Mouse (Mus musculus) adrenal gland, postnatal 36 days (tissue): Measurements from ENCODE around the gene Vil1. TPM values are rescaled to one million over a fixed set of nuclear protein-coding genes. Genes with fewer than 3 reads are reported as not detected.

Experiments used
- DNase-seq, 2 experiments: peaks; one replicate each; pipeline ENCODE4 v3.0.0; 2021; ENCODE audit warnings: mixed read lengths in 1 of 2
- long read RNA-seq, 2 experiments: library from polyadenylated mRNA; stranded (forward); transcript quantifications; one replicate each; pipeline ENCODE4 v2.0.0; 2021; ENCODE audit warnings: borderline sequencing depth in 2 of 2
- total RNA-seq, 2 experiments: library from RNA; stranded (reverse); gene quantifications; 2 replicates each; pipeline ENCODE4 v1.2.3; 2021

Gene Vil1
- 1 to 10 TPM; 1.3 to 1.5 TPM for total RNA-seq
- long read RNA-seq, experiment 1, partial matches to known transcripts, result 1 of 1 reads
- long read RNA-seq, experiment 1, other reads (novel, unspliced or antisense), result 0 of 1 reads
- long read RNA-seq, experiment 2, result 0 reads

GRCm38 (mm10) chr1:74408589-74409504 lies at the start of gene Vil1:
TSS of gene Vil1 (plus strand) at chr1:74409376.
- DNase-seq, result no peak

- no peak for DNase-seq
Measured at GRCm38 (mm10) chr1:74359952-74360517, 49.1 kb upstream of the Vil1 start.

DNA sequence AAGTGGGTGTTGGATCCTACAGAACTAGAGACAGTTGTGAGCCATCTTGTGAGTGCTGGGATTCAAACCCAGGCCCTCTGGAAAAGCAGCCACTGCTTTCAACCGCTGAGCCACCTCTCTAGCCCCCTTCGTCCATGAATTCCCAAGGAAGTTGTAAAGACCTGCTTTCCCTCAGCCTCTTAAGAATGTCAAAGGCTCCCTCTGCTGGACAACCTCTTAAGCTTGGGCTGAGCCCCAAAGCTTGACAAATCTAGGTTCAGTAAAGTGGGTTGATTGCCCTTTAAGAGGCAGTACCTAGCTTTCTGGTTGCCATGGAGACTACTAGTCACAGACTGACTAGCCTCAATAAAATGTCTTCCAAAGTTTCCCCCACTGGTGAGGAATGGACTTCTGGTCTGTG lies 47.4 kb upstream of the Vil1 start, which contains the start of gene Catip:
Gene Catip (plus strand): TSS at position 297 of the 400 bp plus-strand sequence.
- DNase-seq, result peak; percentile 66 to 83

DNA sequence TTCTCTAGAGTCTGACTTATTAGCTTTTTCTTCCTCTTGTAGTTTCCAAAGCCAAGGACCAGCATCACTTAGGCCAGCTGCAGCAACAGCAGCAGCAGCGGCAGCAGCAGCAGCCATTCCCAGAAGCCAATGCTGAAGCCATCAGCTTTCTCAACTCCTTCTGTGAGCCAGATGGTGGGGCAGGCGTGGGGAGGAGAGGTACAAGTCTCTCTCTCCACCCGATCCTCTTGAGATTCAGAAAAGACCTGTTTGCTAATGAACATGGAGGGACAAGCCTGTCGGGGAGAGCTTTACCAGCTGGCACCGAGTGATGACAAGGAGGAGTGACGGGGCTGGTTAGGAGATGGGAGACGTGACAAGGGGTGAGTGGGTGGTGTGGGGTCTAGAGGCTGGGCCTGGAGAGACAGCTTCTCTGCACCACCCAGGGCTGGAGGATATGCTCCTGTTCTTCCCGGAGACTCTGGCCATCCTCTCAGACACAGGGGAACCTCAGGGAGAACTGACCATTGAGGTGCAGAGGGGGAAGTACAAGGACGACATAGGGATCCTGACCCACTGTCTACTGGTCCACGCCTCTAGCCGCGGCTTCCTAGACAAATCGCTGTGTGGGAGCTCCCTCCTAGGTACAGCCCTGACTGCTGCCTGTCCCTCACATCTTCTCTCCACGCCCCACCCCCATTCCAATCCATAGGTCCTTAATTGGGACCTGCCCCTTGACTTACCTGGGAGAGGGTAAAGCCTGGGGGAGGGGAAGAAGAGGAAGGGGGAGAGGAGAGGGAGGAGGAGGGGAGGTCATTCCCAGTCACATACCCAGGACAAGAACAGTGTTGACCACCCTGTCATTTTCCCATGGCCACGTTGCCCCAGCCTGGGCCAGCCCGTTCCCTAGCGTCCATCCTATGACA lies 46.6 kb upstream of the Vil1 start:
- no peak for DNase-seq

GRCm38 (mm10) chr1:74363437-74363836 lies 45.7 kb upstream of the Vil1 start:
- no peak for DNase-seq

- DNase-seq, result no peak
Measured at GRCm38 (mm10) chr1:74364270-74364669, 44.9 kb upstream of the Vil1 start.

DNA sequence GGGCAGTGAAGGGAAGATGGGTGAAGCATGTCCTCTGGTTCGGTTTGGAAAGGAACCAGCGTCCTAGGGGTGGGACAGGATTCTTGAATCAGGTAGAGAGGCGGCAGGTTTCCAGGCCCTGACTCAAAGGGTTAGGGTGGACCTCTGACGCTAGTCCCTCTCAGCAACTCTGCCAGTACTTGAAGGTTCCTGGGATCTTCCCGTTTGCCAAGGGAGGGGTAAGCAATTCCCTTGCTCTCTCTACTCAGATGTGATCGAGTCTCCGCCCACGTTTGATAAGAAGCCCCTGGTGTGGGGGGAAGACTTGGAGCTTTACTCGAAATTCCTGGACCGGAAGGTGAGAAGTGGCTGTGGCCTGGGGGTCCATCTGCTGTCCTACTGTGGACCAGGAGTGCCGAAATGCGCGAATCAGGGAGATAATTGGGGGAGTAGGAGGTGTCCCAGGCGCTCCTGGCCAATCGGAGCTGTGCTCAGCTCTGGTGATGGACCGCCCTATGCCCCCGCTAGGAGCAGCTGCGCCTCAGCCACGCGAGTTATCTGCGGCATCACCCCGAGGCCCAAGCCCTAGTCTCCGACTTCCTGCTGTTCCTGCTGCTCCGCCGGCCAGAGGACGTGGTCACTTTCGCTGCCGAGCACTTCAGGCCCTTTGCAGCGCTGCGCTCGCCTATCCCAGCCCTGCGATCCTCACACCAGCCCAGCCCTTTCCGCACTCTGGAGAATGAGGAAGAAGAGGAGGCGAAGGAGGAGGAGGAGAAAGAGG lies 41.1 kb upstream of the Vil1 start:
- DNase-seq, result peak; percentile 57 to 71

DNA sequence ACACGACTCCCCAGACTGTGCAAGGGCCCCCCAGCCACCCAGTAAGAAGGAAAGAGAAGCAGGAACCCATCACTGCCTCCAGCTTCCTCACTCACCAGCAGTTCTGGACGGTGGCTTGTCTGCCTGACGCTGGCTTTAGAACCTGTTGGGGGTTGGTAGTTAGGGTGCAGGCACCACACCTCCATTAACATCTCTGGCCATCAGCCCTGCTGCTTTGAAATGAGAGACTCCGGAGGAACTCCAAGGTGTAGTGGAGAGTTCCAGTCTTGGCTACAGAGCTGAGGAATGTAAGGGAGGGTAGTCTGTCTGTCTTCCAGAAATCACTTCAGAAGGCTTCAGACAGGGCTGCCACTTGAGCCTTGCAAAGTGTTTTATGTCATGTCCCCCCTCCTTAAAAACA lies 39.1 kb upstream of the Vil1 start:
- DNase-seq, result no peak

DNA sequence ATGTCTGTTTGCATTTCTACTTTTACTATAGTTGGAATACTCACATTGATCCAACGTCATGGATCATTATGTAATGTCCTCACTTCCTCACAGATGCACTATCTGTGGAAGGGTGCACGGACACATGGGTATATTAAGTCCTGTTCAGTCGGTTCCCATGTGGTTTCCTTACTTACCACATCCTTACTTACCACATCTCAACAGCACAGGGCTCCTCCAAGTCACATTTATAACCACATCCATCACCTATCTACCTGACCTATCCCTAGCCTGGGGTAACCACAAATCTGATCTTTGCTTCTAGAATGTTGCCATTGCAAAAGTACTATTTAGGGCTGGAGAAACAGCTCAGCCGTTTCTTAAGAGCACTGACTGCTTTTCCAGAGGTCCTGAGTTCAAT lies 35.8 kb upstream of the Vil1 start:
- DNase-seq, result no peak

DNA sequence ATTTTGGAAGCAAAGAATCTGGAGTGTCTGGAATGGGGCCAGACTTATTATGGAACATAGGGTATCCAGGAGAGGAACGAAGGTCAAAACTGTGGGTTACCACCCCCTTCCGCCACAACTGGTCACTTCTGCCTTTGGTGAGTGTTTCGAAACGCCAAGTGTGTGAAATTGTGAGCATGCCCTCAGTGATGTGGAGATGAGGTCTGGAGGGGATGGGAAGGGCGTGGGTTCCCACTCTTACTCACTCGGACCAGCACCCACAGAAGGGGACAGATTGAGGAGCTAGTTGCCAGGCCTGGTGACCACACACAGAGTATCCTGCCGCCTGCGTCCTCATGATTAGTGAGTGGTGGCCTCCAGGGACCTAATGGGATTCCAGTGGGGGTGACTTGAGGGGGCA lies 34.2 kb upstream of the Vil1 start, which contains the start of gene Slc11a1:
Gene Slc11a1 (plus strand): TSS at position 216 of the 400 bp plus-strand sequence.
- peak in 1 of 2 experiments; percentile 10 for DNase-seq

GRCm38 (mm10) chr1:74375561-74375960 lies 33.6 kb upstream of the Vil1 start:
- no peak for DNase-seq

DNA sequence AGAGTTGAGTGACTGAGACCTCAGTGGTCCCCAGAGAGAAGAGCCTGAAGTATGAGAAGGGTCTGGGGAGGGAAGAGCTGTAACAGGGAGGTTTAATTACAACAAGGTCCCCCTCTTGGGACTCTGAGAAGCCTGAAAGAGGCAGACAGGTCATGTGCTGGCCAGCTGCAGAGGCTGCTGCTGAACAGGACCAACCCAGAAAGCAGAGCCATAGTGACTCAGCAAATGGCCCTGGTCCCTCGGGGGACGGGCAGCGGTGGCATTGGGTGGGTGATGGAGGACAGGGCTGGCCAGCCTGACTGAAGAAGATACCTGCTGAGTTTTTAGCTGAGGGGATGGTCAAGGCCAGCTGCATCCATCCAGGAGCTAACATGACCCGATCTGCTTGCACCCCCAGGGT lies 32.8 kb upstream of the Vil1 start:
- DNase-seq, result peak; percentile 81 to 86

GRCm38 (mm10) chr1:74379058-74379504 lies 30.1 kb upstream of the Vil1 start:
- peak in 1 of 2 experiments; percentile 33 for DNase-seq

DNA sequence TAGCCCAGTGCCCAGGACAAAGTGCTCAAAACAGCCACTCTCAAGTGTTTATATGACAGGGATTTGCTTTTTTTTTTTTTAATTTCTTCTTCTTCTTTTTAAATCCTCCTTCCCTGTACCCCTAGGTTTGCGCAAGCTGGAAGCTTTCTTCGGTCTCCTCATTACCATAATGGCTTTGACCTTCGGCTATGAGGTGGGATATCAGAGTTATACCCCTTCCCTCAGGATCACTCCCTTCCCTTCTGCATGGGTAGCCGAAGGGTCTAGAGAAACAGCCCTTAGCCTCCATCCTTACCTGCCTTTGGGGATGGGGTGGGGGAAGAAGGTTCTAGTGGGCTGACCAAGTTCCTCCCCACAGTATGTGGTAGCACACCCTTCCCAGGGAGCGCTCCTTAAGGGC lies 28.7 kb upstream of the Vil1 start:
- no peak for DNase-seq

GRCm38 (mm10) chr1:74381588-74382021 lies 27.6 kb upstream of the Vil1 start:
- DNase-seq, result no peak

- DNase-seq, result no peak
Measured at GRCm38 (mm10) chr1:74383385-74383784, 25.8 kb upstream of the Vil1 start.

DNA sequence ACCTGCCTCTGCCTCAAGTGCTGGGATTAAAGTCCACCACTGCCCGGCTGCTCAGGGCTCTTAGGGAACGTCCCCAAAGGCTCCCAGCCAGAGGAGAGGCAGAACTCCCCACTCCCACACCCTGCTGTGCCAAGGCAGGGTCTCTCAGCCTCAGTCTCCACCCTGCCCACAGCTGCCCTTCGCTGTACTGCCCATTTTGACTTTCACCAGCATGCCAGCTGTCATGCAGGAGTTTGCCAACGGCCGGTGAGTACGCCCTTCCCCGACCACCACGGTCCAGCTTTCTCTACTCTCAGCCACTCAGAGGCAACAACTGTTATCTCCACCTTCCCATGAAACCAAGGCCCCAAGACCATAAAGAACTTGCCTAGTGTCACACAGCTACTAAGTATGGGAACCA lies 24.7 kb upstream of the Vil1 start:
- no peak for DNase-seq

DNA sequence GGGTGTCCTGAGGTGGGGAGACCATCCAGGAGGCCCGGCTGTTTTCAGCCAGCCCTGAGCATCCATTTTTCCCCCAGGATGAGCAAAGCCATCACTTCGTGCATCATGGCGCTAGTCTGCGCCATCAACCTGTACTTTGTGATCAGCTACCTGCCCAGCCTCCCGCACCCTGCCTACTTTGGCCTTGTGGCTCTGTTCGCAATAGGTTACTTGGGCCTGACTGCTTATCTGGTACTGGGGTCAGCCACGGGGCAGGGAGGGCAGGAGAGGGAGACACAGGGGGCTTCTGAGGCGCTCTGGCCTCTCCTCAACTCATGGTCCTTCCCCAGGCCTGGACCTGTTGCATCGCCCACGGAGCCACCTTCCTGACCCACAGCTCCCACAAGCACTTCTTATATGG lies 24.1 kb upstream of the Vil1 start:
- DNase-seq, result no peak

DNA sequence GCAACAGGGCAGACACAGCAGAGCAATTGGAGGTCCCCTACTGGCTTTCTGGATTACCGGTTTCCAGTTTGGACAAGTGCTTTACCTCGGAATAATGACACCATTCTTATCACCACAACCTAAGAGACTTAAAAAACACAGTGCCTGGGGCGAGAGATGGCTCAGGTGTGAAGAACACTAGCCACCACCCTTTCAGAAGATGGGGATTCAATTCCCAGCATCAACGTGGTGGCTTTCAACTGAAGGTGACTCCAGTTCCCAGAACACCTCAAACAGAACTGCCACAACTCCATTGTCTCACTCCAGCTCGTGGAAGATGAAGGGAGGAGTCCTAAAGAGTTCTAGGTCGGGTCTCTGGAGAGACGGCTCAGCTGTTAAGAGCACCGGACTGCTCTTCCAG lies 23.6 kb upstream of the Vil1 start:
- DNase-seq, result no peak

DNA sequence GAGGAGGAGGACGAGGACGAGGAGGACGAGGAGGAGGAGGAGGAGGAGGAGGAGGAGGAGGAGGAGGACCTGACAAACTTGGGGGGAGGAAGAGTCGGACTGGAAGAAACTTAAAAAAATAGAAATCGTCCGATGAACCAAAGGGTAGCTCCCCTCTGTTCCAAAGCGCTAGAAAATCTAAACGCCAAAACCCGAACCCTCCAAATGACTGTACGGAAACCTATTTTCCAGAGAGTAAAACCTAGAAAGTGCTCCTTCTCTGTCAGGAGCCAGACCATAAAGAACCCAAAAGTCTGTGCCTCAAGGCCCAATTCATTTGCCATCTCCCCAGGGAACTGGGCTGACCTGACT lies 22.8 kb upstream of the Vil1 start:
- DNase-seq, result no peak

DNA sequence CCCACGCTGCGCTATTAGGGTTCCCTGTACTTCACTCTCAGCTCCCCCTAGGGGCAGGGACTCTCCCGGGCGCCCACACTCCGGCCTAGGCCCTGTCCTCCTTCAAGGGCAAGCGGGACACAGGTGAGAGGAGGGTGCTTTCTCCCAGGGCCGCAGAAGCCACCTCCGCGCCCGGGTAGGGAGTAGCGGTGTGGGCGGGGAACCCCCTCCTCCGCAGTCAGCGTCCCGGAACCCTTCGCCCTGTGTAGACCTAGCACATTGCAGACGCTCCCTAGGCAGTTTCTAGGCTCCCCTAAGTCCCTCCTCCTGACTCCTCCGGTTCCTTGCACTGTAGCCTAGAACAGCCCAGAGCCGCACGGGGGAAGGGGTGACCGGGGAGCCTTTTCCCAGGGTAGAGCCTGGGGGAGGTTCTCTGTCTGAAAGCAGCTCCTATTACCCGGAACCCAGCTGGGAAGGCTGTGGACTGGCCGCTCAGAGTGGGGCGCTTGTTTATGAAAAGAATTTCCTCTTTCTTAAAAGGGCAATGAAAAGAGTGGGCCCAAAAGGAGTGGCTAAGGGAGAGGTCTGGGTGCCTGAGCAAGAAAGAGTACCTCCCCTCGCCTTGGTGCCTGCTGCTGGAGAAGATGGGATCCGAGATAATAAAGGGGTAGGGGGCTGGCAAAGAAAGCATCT lies 22.3 kb upstream of the Vil1 start:
- DNase-seq, result peak; percentile 94
